Mouse (Mus musculus): ENCODE measurements around the gene 4933434E20Rik. TPM values are rescaled to one million over a fixed set of nuclear protein-coding genes. Genes with fewer than 3 reads are reported as not detected.

The 4933434E20Rik gene
- polyA plus RNA-seq, 1 experiment from 2014 or later: 166 TPM

DNA sequence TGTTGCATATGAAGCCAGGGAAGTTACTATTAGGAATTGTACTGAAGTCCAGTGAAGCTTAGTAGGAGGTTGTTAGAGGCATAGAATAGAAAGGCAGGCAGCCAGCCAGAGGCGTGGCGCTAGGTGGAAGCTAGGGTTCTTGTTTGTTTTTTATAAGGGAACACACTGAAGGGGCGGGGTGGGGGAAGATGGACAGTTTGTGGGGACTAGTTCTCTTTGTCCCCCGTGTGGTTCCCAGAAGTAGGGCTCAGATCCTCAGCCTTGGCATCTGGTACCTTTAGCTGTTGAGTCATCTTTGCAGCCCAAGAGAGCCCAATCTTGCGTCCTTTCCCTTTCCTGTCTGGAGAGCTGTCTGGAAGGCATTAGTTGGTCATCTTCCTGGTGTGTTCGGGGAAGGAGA lies 33.8 kb downstream of the 4933434E20Rik start:
- WGBS: 81% methylated on average over 6 of the region's 6 CpGs
- Histone ChIP-seq H3K4me1 (replicated peaks; ENCODE audit: insufficient read depth, low read length) (peaks cover 39% of the 10 kb centered on the region), H3K36me3 (ENCODE audit: insufficient read depth, low read length) (peaks cover 36% of the 10 kb centered on the region), H3K4me3 (replicated peaks; ENCODE audit: low read depth, low read length) (no peak overlapping the region), H3K27ac (no peak overlapping the region), H3K9ac (ENCODE audit: low read depth, low read length) (no peak overlapping the region), H3K4me2 (ENCODE audit: low read length) (no peak overlapping the region), H3K27me3 (ENCODE audit: insufficient read depth, low read length) (no peaks in the 10 kb centered on the region), H3K9me3 (replicated peaks; ENCODE audit: low read length) (no peaks in the 10 kb centered on the region)
- no peak for TF ChIP-seq CTCF (IDR thresholded peaks at IDR 0.05; ENCODE audit: low read depth)
- ATAC-seq (replicated peaks; ENCODE audit: low FRiP score, low read depth) (no peak), DNase-seq (ENCODE audit: low spot score) (no peak)

DNA sequence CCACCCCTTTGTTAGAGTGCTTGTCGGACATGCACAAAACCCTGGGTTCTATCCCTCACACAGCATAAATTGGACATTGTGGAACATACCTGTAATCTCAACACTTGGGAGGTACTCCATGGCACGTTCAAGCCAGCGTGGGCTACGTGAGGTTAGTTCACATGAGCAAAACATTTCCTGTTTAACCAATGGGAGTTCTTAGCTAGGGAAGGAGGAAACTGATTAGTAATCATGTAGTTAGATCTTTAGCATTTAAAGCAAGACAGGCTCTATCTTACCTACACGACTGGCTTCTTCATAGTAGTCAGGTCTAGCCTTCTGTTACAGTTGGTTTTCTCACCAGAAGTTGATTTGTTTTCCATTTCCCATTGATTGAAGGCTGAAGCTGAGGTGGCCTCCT lies 34.6 kb downstream of the 4933434E20Rik start:
- ATAC-seq (replicated peaks; ENCODE audit: low FRiP score, low read depth): no peak
- peaks cover 36% of the 10 kb centered on the region for H3K4me1 ChIP-seq (replicated peaks; ENCODE audit: insufficient read depth, low read length)
- 86% methylated on average over 5 of the region's 5 CpGs for WGBS

DNA sequence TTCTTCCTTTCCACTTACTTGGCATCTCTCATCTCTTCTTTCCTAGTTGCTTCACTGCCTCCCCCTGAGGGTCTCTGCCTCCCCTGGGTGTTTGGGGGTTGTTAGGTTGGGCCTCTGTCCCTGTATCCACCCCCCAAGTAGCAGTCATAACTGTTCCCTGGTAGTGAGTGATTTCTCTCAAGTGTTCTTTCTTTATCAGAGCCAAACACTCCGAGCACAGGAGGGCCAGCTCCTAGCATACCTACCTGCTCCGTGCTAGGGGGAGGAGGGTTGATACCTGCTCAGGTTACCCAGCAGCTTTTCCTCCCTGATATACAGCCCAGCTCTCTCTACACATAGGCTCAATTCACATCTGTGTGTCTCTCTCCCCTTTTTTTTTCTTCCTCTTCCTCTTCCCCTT lies 37.2 kb downstream of the 4933434E20Rik start:
- H3K27ac ChIP-seq: no peak overlapping the region
- no peaks in the 10 kb centered on the region for H3K9me3 ChIP-seq (replicated peaks; ENCODE audit: low read length)
- H3K4me1 ChIP-seq (replicated peaks; ENCODE audit: insufficient read depth, low read length): peaks cover 14% of the 10 kb centered on the region; the same call in 1 of the 2 replicates
- no peak for TF ChIP-seq CTCF (IDR thresholded peaks at IDR 0.05; ENCODE audit: low read depth)
- no peak overlapping the region for H3K9ac ChIP-seq (ENCODE audit: low read depth, low read length)
- H3K27me3 ChIP-seq (ENCODE audit: insufficient read depth, low read length): no peaks in the 10 kb centered on the region
- H3K4me3 ChIP-seq (replicated peaks; ENCODE audit: low read depth, low read length): no peak overlapping the region
- peaks cover 64% of the 10 kb centered on the region for H3K36me3 ChIP-seq (ENCODE audit: insufficient read depth, low read length)
- WGBS: 82% methylated on average over 2 of the region's 2 CpGs
- H3K4me2 ChIP-seq (ENCODE audit: low read length): no peak overlapping the region
- no peak for ATAC-seq (replicated peaks; ENCODE audit: low FRiP score, low read depth)
- DNase-seq (ENCODE audit: low spot score): no peak

More for the DNA sequence above, 34.6 kb downstream of the 4933434E20Rik start:
- Histone ChIP-seq H3K27ac (no peak overlapping the region), H3K4me2 (ENCODE audit: low read length) (no peak overlapping the region), H3K4me3 (replicated peaks; ENCODE audit: low read depth, low read length) (no peak overlapping the region), H3K9me3 (replicated peaks; ENCODE audit: low read length) (no peaks in the 10 kb centered on the region), H3K9ac (ENCODE audit: low read depth, low read length) (no peak overlapping the region), H3K36me3 (ENCODE audit: insufficient read depth, low read length) (peaks cover 44% of the 10 kb centered on the region), H3K27me3 (ENCODE audit: insufficient read depth, low read length) (no peaks in the 10 kb centered on the region)
- no peak for TF ChIP-seq CTCF (IDR thresholded peaks at IDR 0.05; ENCODE audit: low read depth)
- DNase-seq (ENCODE audit: low spot score): no peak

DNA sequence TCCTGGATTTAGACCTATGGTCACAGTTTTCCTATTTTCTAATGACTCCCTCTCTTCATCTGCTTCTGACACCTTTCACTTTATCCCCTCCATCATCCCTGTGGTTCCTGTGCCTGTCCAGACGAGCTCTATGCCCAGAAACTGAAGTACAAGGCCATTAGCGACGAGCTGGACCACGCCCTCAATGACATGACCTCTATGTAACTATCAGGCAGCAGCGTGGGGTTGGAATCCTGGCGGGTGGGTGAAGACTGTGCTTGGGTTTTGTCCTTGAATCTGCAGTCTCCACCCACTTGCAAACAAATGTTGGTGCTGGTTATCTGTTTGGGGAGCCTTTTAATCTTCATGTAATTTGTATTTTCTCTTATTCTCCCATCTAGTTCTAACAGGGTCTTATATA lies 39.5 kb downstream of the 4933434E20Rik start:
- 80% methylated on average over 6 of the region's 6 CpGs for WGBS
- no peaks in the 10 kb centered on the region for H3K9me3 ChIP-seq (replicated peaks; ENCODE audit: low read length)
- H3K27ac ChIP-seq: no peak overlapping the region
- no peaks in the 10 kb centered on the region for H3K4me1 ChIP-seq (replicated peaks; ENCODE audit: insufficient read depth, low read length)
- no peak overlapping the region for H3K9ac ChIP-seq (ENCODE audit: low read depth, low read length)
- H3K36me3 ChIP-seq (ENCODE audit: insufficient read depth, low read length): peaks cover 78% of the 10 kb centered on the region
- H3K4me3 ChIP-seq (replicated peaks; ENCODE audit: low read depth, low read length): no peak overlapping the region
- DNase-seq (ENCODE audit: low spot score) (no peak), ATAC-seq (replicated peaks; ENCODE audit: low FRiP score, low read depth) (no peak)
- no peak for TF ChIP-seq CTCF (IDR thresholded peaks at IDR 0.05; ENCODE audit: low read depth)
- no peaks in the 10 kb centered on the region for H3K27me3 ChIP-seq (ENCODE audit: insufficient read depth, low read length)
- no peak overlapping the region for H3K4me2 ChIP-seq (ENCODE audit: low read length)

DNA sequence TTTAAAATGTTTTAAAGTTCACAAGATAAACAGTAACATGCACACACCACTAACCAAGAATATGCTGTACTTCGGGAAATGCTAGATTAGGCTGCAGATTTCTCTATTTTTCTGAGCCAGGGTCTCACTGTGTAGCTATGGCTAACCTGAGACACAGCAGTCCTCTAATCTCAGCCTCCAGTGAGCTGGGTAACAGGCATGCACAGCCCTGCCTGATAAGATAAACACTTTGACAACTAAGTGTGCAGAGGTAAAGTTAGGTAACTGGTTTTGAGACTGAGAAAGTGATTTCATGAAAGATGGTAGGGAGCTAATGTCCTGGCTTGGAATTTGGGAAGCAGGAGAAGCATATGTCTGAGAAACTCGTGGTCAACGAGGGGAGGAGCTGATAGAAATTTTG lies 43.0 kb downstream of the 4933434E20Rik start:
- no peak overlapping the region for H3K27ac ChIP-seq
- DNase-seq (ENCODE audit: low spot score) (no peak), ATAC-seq (replicated peaks; ENCODE audit: low FRiP score, low read depth) (no peak)
- no peaks in the 10 kb centered on the region for H3K27me3 ChIP-seq (ENCODE audit: insufficient read depth, low read length)
- H3K4me3 ChIP-seq (replicated peaks; ENCODE audit: low read depth, low read length): no peak overlapping the region
- 94% methylated on average over 3 of the region's 3 CpGs for WGBS
- no peak for TF ChIP-seq CTCF (IDR thresholded peaks at IDR 0.05; ENCODE audit: low read depth)
- no peaks in the 10 kb centered on the region for H3K4me1 ChIP-seq (replicated peaks; ENCODE audit: insufficient read depth, low read length)
- H3K36me3 ChIP-seq (ENCODE audit: insufficient read depth, low read length): peaks cover 54% of the 10 kb centered on the region
- H3K4me2 ChIP-seq (ENCODE audit: low read length): no peak overlapping the region
- no peak overlapping the region for H3K9ac ChIP-seq (ENCODE audit: low read depth, low read length)
- no peaks in the 10 kb centered on the region for H3K9me3 ChIP-seq (replicated peaks; ENCODE audit: low read length)

DNA sequence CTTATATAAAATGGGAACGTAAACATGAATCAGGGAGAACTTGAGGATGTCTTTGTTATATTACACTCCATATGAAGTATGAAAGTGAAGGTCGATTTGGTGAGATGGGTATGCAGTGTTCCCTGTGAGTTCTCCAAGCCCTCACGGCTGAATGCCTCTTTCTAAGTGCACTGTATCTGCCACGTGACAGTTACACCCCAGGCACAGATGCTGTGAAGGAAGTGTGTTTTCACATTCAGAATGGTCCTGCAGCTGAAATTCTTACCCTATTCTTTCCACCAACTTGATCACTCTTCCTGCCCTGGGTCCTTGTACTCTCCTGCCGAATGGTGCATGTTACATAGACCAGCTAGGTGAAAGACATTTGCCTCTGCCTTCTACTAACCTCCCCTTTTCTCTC lies 46.5 kb downstream of the 4933434E20Rik start:
- TF ChIP-seq CTCF (IDR thresholded peaks at IDR 0.05; ENCODE audit: low read depth): no peak
- H3K27me3 ChIP-seq (ENCODE audit: insufficient read depth, low read length): no peaks in the 10 kb centered on the region
- DNase-seq (ENCODE audit: low spot score) (no peak), ATAC-seq (replicated peaks; ENCODE audit: low FRiP score, low read depth) (no peak)
- H3K36me3 ChIP-seq (ENCODE audit: insufficient read depth, low read length): peaks cover 27% of the 10 kb centered on the region
- no peak overlapping the region for H3K9ac ChIP-seq (ENCODE audit: low read depth, low read length)
- no peak overlapping the region for H3K4me3 ChIP-seq (replicated peaks; ENCODE audit: low read depth, low read length)
- H3K27ac ChIP-seq: 0 out of 2 replicates have a peak overlapping the region, but pooled peaks have one; percentile 31
- H3K4me2 ChIP-seq (ENCODE audit: low read length): no peak overlapping the region
- H3K9me3 ChIP-seq (replicated peaks; ENCODE audit: low read length): no peaks in the 10 kb centered on the region
- WGBS: 74% methylated on average over 5 of the region's 5 CpGs
- H3K4me1 ChIP-seq (replicated peaks; ENCODE audit: insufficient read depth, low read length): no peaks in the 10 kb centered on the region

DNA sequence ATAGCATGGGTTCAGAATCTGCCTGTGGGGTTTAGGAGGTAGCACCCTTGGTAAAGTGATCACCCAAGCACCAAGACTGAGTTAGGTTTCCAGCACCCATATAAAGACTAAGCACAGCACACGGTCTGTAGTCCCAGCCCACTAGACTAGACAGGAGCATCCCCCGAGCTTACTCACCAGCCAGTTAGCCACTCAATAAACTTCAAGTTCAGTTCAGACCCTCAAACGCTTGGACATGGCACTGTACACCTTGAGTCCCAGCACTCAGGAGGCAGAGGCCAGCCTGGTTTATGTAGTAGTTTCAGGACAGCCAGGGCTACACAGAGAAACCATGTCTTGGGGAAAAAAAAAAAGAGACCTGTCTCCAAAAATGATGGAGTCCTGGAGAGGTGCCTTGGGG lies 49.6 kb downstream of the 4933434E20Rik start:
- H3K36me3 ChIP-seq (ENCODE audit: insufficient read depth, low read length): 0 out of 2 replicates have a peak, but pooled peaks cover 10% of the 10 kb centered on the region
- ATAC-seq (replicated peaks; ENCODE audit: low FRiP score, low read depth): no peak
- no peaks in the 10 kb centered on the region for H3K4me1 ChIP-seq (replicated peaks; ENCODE audit: insufficient read depth, low read length)
- no peak for DNase-seq (ENCODE audit: low spot score)
- no peak for TF ChIP-seq CTCF (IDR thresholded peaks at IDR 0.05; ENCODE audit: low read depth)
- no peak overlapping the region for H3K4me2 ChIP-seq (ENCODE audit: low read length)
- no peaks in the 10 kb centered on the region for H3K27me3 ChIP-seq (ENCODE audit: insufficient read depth, low read length)
- no peak overlapping the region for H3K9ac ChIP-seq (ENCODE audit: low read depth, low read length)
- no peak overlapping the region for H3K4me3 ChIP-seq (replicated peaks; ENCODE audit: low read depth, low read length)
- 94% methylated on average over 3 of the region's 3 CpGs for WGBS
- H3K27ac ChIP-seq: no peak overlapping the region
- no peaks in the 10 kb centered on the region for H3K9me3 ChIP-seq (replicated peaks; ENCODE audit: low read length)

All from kidney, postnatal 0 days (tissue).